Mouse (Mus musculus) spleen, postnatal 10 days (tissue): ENCODE data around the gene Arl4a.

ENCODE experiments used
- DNase-seq, 2 experiments: peaks; one replicate each; pipeline ENCODE4 v3.0.0; 2021 to 2022; ENCODE audit warnings: low spot score in 2 of 2

The Arl4a gene

DNA sequence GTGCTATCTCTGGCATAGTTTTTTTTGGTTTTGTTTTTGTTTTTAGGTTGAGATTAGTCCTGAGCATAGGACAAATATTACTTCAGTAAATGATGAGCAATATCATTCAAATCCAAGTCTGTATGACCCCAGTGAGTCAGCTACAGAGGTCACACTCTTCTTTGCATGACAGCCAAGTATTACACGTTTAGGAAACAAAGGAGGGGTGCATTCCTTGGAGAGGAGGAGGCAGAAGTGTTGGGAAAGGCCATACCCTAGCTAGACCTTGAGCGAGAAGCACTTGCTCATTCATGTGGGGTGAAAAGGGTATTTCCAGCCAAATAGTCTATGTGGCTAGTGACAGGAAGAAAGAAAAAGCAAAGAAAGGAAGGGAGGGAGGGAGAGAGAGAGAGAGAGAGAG is 28.0 kb downstream of the Arl4a start:
- no peak for DNase-seq

DNA sequence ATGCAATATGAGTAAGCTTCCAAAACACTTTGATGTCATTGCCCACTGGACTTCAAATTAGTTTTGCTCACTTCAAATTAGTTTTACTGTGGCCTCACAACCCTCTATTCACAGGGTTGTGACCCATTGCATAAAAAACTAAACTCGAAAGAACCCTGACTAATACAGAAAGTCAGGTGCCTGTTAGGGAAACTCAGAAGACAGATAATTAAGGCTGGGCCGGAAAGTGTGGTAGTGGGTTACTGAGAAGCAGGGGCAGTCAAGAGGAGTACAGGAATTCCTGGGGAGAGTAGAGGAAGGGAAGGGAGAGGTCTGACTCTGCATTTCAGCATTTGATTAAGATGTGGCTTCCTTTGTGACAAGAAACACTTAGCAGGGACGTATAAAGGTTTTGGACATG is 29.4 kb downstream of the Arl4a start:
- no peak for DNase-seq

DNA sequence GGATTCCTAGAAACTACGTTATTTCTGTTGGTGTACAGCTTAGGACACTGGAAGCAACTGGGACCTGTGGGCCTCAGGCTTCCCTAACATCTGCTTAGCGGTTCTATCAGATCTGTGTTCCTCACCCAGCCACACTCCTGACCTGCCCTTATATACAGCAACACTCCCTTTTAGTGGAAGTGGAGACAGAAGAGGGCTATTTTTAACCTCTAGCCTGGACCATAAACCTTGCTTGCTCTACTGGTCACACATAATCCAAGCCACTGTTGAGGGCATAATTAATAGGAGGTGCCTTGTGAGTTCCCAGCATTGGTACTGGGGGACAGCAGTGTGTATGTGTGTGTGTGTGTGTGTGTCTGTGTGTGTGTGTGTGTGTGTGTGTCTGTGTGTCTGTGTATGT is 33.1 kb downstream of the Arl4a start:
- DNase-seq: peak in 1 of 2 experiments; percentile 28

DNA sequence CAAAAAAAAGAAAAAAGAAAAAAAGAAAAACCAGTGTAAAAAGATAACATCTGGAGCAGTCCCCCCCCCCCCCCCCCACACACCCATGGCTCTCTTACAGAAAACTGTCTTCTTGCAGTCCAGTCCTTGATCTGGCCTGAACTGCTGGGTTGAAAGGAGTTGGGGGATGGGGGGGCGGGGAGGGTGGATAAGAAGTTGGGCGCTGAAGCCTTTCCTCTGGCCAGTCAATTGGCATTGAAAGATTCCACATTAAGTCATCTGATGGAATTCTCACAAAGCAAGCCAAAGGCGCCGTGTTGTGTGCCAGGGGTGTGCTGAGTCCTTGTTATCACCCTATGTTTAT is 39.0 kb downstream of the Arl4a start:
- DNase-seq: no peak

DNA sequence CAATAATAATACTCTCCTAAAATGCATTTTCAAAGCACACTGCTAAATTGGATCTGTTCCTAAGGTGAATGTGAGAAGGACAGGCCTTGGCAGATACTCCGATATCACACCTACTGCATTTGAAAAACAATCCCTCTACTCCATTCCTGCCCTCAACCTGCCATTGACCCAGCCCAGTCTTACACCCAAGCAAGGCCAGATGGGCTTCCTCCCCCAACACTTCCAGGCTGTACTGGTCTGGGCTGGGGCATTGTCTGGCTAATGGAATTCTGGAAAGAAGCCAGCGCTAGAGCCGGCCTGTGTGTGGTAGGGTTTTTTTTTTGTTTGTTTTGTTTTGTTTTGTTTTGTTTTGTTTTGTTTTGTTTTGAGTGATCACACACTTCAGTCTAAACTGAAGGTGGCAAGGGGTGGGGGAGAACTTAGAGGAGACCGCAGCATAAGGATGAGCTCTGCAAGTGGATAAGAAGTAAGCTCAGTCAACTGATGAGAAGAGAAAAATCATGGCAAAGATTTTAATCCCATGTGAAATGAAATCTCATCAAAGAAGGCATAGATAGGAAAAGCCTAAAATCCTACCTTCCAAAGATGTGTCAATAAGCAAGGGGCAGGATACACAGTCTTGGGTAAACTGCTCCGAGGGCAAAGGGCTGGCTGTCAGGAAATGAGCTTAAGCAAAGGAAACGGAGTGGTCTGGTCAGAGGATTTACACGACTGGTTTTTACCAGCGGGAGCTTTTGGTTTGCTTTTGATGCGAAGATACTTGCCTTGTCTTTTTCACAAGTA is 39.6 kb downstream of the Arl4a start:
- no peak for DNase-seq

DNA sequence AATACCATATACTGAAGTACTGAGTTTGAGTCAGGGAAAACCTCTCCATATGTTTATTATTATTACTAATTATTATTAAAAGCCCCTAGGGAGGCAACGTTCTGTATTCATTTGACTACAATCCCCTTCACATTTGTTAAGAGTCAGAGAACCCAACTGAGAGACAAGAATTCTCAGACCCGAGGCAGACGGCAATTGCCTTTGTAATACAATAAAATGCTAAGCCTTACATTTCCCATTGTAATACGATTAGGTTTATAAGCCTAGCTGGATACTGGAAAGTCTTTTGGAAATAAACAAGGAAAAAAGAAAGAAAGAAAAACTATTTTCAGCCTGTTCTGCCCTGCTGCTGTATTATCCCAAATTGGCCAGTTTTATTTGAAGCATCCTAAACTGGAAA is 40.2 kb downstream of the Arl4a start:
- DNase-seq: no peak

DNA sequence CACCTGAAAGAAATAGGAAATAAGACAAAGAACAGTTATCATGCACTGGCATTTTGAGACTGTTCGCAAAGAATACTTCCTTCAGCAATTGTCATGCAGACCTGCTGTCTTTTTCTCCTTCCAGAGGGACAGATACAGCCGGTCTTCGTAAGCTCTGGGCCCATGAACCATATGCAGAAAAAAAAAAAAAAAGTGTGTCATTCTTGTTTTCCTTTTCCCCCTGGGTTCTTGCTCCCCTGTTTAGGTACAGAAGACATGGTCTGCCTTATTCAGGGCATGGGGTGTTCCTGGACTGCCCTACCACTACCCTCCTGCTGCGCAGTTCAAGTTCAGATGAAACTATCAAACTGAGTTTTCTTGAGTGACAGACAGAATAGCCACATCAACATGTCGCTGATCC is 41.8 kb downstream of the Arl4a start:
- peak in 1 of 2 experiments; percentile 23 for DNase-seq

DNA sequence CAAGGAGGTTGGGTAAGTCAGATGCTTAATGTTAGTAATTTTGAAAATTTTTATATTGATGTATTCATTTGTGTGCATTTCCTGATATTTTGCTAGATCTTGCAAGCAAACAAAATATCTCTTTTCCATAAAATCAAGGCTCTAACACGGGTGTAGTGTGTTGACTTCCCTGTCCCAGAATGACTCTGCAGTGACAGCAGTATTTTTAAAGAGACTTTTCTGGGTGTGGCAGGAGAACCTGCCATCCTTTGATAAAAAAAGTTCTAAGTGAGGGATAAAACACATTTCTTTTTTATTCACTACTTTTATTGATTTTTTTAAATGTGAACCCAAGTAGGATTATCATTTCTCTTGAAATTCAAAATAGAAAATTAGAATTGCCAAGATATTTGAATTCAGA is 42.2 kb downstream of the Arl4a start:
- DNase-seq: no peak

DNA sequence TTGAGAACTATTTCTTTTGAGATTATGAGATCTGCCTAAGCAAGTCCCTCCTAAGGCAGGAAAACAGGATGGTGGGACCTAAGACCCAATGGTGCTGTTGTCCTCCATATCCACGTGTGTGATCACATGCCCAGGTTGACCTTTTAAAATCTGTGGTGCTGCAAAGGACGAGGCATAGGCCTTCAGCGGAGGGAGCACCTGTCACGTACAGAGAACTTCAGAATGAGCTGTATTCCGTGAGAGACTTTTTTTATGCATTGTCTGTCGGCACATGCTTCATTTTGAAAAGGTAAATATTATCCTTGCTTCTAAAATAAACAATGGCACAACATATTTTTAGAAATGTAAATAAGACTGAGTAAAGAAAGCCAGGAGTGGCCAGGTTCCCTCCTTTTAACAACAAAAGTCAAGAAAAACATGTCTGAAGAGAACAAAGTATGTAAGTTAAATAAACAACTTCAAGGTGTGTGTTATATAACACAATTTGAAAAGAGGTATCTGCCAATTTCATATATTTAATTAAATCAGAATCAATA is 45.0 kb downstream of the Arl4a start:
- no peak for DNase-seq

DNA sequence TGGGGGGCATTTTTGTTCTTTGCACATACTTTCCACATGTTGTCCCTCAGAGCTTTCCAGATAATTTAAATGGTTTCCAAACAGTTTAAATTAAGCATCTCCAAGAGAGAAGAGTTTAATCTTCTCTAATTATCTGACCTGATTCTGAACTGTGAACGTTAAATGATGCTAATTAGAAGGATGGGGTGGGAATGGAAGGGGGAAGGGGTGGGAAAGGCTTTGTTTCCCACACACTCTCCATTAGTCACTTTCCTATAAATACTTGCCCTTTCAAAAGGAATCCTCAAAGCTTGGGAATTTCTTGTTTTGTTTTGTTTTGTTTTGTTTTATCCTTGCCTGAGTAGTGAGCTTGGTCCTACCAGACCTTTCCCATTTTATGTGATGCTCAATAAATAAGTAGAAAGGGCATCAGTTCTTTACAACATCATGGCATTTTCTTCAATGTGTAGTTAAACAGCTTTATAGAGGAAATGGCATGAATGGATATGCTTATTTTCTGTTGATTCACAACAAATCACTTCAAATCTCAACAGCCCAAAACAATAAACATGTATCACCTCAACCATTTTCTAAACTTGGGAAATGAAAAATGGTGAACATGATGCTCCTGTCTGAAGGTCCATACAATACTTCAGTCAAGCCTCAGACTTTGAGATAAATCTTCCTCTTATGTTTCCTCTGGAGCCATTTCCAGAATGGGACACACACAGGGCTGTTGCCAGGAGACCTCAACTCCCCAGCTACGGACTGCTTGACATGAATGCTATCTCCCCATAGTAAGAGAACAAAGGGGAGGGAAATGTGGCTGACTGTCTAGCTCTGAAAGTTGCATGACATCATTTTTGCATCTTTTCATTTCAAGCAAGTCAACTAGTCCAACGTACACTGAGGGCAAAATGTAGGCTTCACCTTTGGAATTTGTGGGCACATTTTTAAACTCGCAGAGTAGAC is 46.7 kb downstream of the Arl4a start:
- DNase-seq: no peak

DNA sequence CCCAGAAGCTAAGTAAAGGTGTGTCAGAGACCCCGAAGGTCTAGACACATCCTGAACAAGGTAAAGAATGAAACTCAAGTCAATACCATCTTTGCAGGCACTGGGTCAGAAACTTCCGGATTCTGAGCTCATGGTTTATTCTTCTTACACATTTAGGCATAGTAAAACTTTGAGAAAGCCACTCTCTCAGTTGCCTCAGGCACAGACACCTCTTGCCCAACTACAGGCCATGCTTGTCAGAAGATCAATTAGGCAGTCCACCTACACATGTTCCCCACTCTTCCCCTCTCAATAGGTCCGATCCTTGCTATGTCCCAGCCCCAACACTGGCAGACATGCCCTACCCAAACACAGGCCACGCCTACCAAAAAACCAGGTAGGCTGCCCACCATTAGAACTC is 48.7 kb downstream of the Arl4a start:
- DNase-seq: no peak

DNA sequence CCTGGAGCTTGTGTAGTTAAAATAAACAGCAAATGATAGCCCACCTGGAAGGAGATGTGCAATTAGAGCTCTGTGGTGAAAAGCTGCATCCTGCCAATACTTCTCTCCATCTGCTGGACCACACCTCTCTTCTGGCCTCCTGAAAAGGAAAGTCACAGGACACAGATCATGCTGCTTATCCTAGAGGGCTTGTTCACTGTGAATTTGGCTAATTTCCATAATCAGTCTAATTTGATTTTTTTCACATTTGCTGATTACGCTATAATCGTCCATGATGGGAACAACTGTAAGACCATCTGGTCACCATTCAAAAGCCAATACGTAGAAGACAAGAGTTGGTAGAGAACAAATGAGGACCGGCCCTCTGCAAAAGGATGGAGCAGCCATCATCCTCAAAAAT is 50.6 kb downstream of the Arl4a start:
- no peak for DNase-seq

DNA sequence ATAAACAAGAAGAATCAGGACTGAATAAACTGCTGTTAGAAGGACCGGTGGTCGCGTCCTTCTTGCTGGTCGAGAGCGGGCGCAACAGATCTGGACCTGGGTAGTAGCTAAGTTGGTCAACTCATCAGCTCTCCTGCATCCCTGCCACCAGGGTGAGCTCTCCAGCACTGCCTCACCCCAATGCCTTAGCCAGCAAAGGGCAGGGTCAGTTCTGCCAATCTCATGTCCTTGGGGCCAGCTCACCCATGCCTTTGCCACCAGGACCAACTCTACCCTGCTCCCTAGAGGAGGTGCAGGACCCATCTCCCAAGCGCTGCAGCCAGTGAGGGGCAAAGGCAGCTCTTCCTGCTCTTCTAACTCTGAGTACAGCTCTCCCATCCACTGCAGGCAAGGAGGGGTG is 52.2 kb downstream of the Arl4a start:
- peak in 1 of 2 experiments; percentile 33 for DNase-seq

DNA sequence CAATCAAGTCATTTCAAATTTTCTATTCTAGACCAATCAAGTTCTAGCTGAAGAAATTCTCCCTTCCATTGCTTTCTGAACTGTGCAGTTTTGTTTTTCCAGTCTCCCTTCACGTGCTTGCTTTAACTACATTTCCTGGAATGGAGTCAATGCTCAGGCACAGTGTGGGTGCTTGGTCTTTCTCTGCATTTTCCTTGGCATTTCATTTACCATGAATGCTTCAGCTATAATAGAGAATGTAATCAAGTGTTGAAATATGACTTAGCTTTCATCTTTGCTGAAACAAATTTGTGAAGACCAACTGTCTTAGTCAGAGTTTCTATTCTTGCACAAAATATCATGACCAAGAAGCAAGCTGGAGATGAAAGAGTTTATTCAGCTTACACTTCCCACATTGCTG is 58.0 kb downstream of the Arl4a start:
- no peak for DNase-seq

DNA sequence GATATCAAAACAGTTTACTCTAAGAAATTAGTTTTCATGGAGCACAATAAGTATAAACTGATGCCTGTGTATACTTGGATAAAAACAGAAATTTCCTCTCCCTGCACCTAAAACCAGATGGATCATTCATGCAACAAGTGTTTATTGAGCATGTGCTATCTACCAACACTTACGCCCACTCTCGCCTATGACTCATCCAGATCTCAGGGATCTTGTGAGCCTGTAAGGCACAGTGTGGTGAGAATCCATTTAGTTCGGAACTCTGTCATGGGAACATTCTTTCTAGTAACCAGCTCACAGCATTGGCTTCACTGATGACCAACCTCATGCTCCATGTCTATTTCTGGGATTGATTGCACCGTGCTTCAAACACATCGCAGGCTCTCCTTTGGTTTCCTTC is 58.8 kb downstream of the Arl4a start:
- DNase-seq: no peak

DNA sequence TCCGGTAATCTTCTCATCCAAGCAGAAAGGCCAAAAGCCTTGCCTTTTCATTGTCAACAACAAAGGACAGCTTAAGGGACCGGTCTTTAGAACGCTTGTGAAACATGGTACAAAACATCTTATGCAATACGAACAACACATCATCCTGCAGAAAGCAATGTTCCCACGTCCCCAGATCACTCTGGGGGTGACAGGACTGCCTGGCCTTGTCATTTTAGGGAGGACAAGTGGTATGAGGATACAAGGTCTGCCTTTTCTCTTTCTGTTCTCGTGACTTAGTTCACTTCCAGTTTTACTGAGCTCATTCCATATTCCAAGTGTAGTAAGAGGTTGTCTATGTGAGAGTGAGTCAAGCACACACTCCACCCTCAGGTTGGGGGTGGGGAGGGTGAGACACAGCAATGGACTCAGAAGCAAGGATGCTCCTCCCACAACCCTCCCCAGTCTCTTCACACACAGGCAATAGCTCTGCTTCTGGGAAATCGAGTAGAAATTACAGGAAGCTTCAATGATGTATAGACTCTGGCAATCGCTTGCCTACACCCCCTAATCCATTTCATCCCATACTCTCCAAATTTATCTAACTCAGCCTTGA is 59.7 kb downstream of the Arl4a start:
- DNase-seq: no peak

DNA sequence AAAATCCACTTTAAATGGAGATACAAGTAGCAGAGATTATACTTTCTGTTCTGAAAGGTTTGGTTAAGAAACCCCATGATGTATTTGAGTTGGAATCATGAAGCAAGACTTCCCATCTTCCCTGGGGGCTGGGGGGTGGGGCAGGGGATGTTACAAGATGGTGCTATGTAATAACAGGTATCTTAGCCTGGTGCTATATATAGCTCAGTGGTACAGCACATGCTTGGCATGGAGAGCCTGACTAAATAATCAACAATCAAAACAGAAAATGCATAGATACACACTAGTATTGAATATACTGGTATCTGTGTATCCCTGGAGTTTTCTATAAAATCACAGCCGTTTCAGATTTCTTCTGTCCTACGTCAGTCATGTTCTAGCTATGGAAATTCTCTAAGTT is 61.4 kb downstream of the Arl4a start:
- no peak for DNase-seq

DNA sequence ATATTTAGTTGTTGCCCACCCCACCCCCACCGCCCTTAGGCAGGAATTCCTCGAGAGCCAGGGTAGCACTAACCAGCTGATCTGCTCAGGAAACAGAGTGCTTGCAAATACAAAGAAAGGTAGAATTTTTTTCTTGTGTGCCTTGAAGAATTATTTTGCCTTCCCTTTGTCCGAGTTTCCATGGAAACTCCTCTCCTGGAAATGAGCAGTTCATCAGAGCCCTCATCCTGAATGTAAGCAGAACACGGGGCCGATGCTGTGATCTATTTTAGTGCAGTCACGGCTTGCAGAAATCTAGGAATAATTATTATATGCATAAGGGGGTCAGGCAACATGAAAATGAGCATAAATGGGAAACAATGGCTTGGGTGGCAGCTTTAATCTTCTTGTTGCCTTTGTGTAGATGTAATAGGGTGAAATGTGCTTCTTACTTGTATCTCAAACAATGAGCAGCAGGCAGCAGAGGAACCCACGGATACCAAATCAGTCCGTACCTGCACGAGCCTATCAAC is 61.9 kb downstream of the Arl4a start:
- no peak for DNase-seq

DNA sequence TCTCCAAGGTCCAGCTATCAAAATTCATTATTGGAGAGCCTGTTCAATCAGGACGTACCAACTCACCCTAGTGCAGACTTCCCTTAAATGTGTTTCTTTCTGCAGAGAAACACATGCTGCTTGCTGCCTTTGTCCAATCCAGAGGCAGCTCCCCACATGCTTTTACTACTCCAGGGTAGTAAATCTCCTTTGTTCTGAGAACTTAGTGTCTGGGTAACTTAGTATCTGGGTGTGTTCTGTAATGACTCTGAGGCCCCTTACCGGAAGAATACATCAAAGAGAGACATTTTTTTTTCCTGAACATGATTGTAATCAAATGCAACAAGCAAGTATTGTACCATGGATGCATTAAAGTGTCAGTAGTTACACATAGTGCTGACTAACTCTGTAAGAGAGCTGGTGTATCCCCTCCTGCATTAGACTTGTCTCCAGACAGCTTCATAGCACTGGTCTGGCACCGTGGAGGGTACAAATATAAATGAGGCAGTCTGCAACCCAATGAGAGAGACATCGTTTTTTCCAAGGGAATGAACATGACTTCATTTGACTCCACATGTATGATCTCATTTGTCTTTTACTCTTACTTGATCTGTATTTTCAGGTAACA is 62.7 kb downstream of the Arl4a start:
- no peak for DNase-seq

DNA sequence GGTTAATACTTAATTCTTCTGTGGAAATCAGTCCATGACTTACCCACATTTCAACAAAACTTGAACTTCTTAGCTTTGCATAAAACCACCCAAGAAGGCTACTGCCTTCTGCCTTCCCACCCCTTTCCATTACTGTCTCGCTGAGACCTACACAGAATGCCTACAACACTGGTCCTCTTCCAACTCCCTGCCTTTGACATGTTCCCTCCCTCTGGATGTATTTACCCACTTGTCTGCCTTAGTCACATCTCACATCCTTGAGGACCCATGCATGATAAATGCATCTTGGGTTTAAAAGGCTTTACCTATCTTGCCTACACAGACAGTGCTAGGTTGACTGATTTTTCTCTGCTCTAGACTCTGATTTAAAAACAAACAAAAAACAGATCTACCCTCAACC is 63.6 kb downstream of the Arl4a start:
- no peak for DNase-seq

DNA sequence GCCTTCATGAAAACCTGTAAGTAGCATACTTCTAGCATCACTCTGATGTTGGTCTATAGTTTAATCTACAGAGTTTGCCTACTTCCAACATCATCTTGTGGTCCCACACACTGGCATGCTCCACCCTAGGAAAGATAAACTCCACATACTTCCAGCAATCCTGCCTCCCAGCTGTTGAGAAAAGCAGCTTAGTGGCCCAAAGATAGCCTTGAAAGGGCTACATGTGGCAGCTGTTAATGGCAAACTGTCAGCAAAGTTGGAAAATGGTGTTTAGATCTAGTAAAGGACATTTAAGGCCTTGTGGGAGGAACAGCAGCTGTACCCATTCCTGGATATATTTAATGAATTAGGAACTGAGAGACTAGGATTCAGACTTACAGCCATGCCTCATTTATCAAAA is 68.3 kb downstream of the Arl4a start:
- DNase-seq: no peak

DNA sequence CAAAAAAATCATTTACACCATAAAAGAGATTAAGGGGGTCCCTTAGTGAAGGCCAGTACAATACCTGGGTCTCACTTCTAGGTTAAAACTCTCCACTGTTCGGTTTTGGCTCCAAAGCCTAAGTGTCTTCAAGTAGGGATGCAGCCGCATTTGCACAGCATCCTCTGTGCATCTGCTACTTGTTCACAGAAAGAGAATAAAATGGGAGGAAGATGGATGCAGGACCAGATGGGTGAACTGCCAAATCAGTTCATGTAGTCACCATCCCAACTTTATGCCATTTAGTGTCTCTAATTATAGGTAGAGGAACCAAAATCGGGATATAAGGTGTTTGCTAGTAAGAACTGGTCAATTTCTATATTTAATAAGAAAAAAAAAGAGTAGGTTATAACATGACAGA is 69.7 kb downstream of the Arl4a start:
- no peak for DNase-seq
